Mouse (Mus musculus): ENCODE results near the gene Washc2.

Gene Washc2

DNA sequence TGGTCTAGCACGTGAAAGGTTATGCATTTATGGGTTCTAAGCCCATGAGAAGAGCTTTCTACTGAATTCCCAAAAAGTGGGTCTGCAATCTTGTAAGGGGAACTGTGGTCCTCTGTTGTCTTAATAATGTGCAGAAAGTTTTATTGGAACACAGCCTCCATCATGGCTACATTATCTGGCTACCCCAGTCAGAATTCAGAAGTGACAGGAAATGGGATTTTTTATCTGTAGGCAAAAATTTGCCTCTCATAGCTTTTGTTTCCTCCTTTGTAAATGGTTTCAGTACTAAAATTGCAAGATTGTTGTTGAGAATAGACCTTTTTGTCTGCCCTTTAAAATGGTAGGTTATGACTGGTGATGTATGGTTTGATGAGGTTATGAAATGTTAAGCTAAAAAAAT is 55.0 kb downstream of the Washc2 start:
- DNase-seq (ENCODE audit: low read depth, low spot score), result no peak

DNA sequence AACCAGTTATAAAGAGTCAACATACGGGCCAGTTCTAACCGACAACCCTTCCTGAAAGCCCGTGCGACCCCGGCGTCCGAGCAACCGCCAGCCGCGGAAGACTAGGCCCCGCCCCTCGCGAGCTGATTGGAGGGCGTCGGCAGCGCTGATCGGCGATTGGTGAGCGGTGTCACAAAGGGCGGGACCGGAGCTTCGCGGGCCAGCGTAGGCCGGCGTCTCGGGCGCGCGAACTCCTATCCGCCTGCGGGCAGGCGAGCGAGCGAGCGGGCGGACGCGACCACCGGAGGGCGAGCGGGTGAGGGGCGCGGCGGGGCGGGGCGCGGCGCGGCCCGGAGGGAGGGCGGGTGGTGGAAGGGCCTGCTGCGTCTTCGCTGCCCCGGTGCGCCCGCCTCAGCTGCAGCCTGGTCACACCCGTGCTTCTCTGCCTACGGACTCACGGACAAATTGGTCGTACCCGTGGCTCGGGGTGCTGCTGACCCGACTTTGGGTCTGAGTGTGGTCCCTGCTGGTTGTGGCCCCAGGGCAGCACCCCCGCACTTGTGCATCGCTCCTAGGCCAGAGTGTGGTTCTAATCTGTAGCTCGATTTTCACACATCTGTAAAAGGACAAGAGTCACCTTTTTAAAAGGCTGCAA is 56.3 kb downstream of the Washc2 start, which contains the start of gene Zfand4:
Gene Zfand4, plus strand, starts transcription at position 205 of the 634 bp plus-strand sequence.
- peak; percentile 80 for DNase-seq (ENCODE audit: low read depth, low spot score)

DNA sequence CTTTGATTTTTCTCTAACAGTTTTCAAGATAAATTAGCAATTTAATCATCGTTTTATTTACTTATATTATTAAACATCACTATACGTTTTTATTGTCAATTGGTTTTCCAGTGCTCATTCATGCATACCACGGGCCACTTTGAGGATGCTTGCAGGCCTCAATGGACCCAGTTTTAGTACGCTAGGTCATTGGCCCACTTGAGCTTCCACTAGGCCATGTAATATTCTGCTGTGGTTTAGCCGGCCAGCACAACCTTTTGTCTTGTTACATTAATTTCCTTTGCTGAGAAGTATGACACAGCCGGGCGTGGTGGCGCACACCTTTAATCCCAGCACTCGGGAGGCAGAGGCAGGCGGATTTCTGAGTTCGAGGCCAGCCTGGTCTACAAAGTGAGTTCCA is 57.0 kb downstream of the Washc2 start:
- no peak for DNase-seq (ENCODE audit: low read depth, low spot score)

DNA sequence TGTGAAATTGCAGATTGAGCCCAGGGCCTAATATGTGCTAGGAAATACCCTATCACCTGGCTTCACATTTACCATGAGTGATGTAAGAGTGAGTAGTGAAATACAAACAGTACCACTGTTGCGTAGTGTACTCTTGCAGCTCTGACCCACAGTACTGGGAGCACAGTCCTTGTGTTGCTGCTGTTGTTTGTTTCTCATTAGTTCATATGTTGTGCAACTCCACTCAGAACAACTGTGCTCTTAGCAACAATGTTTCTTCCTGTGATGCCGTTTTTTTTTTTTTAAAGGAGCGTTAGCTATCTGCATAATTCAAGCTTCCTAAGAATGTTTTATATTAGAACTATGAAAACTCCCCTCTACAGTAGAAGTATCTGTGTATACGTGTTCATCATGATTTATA is 57.8 kb downstream of the Washc2 start:
- no peak for DNase-seq (ENCODE audit: low read depth, low spot score)

DNA sequence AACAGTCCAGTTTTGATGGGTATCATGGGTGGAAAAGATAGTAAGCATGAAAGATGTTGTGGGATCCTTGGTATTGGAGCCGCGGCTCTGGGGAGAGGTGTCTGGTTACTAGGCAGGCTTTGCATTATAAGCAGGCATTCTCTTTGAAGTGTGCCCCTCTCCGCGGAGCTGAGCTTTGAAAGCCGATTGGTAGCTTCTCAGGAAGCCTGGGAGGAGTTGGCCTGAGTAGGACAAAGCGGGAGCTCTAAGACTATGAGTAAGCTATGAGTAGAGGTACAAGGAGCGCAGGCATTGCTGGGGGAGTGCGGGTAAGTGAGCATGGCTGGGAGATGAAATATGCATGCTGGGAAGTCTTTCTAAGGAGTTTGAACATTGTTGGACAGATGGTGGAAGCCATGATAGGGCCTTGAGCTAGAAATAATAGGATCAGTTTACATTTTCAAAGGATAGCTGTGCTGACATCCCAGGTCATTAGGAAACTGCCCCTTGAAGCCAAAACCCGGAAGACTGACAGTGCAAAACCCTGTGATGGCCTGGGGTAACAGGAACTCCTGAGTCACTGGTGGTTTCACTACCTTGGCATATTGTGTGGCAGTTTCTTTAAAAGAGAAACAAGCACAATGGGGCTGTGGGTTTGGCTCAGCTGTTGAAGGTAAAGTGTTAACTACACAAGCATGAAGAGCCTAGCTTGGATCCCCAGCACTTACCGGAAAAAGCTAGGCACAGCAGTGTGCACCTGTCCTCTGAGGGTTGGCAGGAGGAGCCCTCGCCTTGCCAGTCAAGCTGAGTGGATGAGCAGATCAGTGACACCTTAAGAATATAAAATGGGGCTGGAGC is 58.7 kb downstream of the Washc2 start:
- no peak for DNase-seq (ENCODE audit: low read depth, low spot score)

DNA sequence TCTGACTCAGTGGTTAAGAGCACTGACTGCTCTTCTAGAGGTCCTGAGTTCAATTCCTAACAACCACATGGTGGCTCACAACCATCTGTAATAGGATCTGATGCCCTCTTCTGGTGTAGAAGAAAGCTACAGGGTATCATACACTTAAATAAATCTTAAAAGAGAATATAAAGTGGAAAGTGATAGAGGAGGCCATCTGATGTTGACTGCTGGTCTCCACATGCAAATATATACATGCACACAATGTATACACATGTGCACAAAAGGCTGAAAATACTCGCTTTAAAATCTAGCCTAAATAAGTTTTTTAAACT is 59.2 kb downstream of the Washc2 start:
- no peak for DNase-seq (ENCODE audit: low read depth, low spot score)

DNA sequence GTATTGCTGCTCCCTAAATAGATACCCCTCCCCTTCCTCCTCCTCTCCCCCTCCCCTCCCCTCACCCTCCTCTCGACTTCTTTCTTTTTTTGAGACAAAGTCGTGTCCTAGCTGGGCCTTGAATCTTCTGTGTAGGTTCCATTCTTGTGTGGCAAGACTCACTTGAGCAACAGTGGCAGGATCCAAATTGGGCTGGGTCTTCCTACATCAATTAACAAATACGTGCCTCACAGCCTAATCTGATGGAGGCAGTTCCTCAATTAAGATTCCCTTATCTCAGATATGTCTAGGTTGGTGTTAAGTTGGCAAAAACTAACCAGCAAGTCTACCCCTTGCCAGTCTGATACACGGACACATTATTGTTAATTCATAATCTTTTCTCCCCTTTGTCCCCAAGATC is 67.9 kb downstream of the Washc2 start:
- DNase-seq (ENCODE audit: low read depth, low spot score), result no peak

DNA sequence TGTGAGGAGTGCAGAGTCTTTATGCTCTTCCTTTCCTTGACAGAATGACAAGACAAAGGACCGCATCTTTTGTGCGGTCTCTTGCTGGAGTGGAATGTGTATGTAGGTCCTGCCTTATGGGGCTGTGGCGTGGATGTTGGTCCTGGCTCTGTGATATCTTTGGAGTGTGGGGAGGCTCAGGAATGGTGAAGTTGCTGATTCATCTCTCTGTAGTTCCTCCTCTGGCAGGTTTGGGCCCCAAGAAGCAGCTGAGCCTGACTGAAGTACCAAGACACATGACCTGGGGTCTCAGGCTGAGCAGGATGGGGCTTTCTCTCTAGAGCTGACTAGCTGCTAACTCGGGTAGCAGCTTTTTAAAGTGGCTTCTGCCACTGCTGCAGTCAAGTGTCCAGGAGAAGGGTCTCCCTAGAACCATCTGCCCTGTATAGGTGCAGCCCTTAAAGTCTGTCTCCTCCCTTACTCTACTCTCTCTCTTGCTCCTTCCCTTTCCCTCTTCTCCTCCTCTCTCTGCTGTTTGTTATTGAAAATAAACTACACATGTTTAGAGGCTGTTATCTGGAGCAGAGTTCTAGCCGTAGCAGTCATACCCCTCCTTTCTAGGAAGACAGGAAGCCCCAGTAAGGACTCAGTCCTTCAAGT is 71.0 kb downstream of the Washc2 start:
- no peak for DNase-seq (ENCODE audit: low read depth, low spot score)

DNA sequence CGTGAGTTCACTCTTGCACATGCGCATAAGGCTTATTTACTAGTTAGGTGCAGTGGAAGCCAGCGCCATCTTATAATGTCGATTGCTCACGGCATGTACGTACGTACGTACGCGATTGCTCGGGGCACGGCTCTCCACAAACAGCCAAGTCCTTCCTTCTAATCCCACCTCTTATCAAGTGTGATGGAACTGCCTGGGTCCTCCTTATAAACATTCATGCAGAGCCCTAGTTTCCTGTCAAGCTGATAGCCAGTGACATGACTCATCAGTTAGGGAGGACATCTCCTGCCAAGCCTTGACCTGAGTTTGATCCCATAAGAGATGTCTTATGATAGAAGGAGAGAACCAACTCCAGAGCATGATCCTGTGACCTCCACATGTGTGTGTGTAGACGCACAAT is 73.2 kb downstream of the Washc2 start:
- no peak for DNase-seq (ENCODE audit: low read depth, low spot score)

DNA sequence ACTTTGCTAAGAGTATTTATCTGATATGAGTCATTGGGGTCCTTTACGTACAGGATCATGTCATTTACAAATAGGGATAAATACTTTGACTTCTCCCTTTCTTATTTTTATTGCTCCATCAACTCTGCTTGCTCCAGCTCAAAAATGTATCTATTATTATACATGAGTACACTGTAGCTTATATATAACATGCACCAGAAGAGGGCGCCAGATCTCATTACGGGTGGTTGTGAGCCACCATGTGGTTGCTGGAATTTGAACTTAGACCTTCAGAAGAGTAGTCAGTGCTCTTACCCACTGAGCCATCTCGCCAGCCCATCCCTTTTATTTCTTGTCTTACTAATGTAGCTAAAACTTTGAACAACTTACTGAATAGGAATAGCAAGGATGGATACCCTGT is 74.7 kb downstream of the Washc2 start:
- DNase-seq (ENCODE audit: low read depth, low spot score), result peak; percentile 53

DNA sequence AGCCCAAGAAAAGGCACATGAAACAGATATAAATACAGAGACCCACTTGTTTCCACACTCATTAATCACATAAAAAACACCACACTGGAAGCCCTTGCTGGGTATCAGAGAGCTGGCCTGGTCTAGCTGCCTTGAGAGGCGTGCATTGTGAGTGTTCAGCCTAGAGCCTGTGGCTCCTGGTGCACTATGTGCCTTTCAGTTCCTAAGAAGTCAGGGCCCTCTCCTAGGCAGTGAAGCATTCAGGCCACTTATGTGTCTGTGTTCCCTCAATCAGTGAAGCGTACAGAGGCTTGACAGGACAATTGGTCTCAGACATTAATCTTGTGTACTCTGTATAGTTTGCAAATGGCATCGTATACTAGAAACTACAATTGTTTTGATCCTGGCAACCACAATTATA is 75.4 kb downstream of the Washc2 start:
- DNase-seq (ENCODE audit: low read depth, low spot score), result no peak

DNA sequence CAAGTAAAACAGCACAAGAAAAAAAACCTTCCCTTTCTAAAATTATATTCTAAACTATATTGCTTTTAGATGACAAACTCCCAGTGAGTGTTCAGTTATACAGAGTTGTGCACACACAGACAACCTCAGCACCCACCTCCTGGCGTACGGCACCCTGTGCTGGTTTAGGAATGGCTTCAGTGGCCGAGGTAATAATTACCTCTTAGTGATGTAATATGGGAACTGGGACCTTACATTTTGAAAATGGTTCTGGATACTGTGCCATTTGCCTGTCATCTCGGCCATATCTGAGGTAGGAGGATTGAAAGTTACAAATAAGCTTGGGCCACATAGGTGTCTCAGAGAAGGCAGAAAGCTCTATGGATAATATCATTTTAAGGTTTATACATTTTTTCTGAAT is 78.5 kb downstream of the Washc2 start:
- DNase-seq (ENCODE audit: low read depth, low spot score), result no peak

DNA sequence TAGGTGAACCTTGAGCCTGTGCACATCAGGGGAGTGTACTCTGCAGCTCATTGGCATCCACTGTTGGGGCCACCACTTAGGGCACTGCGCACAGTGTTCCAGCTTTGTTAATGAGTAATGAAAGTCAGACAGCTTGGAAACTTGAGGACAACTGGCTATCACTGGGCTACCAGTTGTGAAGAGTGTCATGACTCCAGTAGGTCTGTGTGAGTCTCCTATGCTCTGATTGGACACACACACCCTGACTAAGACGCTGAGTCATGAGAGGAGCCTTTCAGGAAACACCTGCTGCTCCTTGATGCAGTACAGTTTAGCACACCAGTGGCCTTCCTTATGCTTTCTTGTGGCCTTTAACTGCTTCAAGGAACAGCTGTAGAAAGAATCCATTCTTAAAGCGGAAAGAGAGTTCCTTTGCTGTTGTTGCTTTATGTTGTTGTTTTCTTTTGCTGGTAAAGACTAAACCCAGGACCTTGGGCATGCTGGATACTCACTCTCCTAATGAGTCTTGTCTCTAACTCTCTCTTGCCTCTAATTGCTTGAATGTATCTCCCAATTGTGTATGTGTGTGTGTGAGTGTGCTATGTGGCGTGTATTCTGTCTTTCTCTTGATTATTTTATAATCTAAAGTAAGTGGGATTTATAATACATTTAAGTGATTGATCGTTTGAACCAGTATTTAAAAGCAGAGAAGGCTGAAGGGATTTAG is 79.2 kb downstream of the Washc2 start:
- peak; percentile 88 for DNase-seq (ENCODE audit: low read depth, low spot score)

DNA sequence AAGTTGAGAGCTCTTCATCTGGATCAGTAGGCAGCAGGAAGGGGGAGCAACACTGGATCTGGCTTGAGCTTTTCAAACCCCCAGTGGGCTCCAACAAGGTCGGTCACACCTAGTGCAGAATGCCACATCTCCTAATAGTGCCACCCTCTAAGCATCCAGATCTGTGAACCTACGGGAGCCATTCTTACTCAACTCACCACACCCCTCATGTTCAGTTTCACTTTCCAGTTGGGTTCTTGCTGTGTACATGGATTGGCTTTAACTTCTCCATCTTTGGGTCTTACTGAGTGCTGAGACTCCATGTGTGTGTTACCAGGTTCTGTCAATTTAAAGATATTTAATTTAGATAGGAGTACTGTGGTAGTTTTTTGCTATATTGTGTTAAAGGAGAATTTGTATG is 103.6 kb downstream of the Washc2 start:
- DNase-seq (ENCODE audit: low read depth, low spot score), result no peak

All from c-Kit-negative CD71-positive TER-119-positive erythroid progenitor cells, embryonic 14.5 days (primary cell).